9 mouse cellular contexts compared by ENCODE assay signal in genomic region chr7:76392941-76393817, GRCm38 (mm10).
DNase-seq lines count a peak whose midpoint lies in the region; ATAC-seq lines count a peak whose summit lies in the region.
"Had no signal": no experiment of that assay in that cellular context is flagged by ENCODE, and none has a peak within 500 bp of the region (broad histone marks: within the 10 kb centered on the region; RNA-seq: fewer than 3 reads in every experiment).

No protein-coding gene starts in this region.

- H3K9me3 ChIP-seq in embryonic facial prominence, embryonic 12.5 days: no peaks in the 10 kb centered on the region
- no peaks in the 10 kb centered on the region for H3K9me3 ChIP-seq in heart, embryonic 11.5 days (replicated peaks; ENCODE audit: control insufficient read depth, low read length)
- H3K9me3 ChIP-seq in kidney, embryonic 14.5 days (ENCODE audit: control insufficient read depth, low read length): no peaks in the 10 kb centered on the region
- H3K9me3 ChIP-seq in limb, embryonic 13.5 days: no peaks in the 10 kb centered on the region
- no peaks in the 10 kb centered on the region for H3K9me3 ChIP-seq in midbrain, embryonic 15.5 days
- H3K9me3 ChIP-seq in stomach, embryonic 15.5 days: no peaks in the 10 kb centered on the region

- H3K4me3 ChIP-seq in embryonic facial prominence, embryonic 12.5 days: 0 out of 2 replicates have a peak overlapping the region, but pooled peaks have one; percentile 14
- peak overlapping the region; percentile 42 for H3K4me3 ChIP-seq in heart, embryonic 11.5 days (ENCODE audit: low read depth, low read length)
- H3K4me3 ChIP-seq in kidney, embryonic 14.5 days (ENCODE audit: low read length): peak overlapping the region; percentile 7; the same call in 1 of the 2 replicates
- H3K4me3 ChIP-seq in limb, embryonic 13.5 days: peak overlapping the region; percentile 28; the same call in 1 of the 2 replicates
- peak overlapping the region; percentile 36 for H3K4me3 ChIP-seq in midbrain, embryonic 15.5 days
- H3K4me3 ChIP-seq in stomach, embryonic 15.5 days (replicated peaks): peak overlapping the region; percentile 28

- peak; percentile 86 for ATAC-seq in embryonic facial prominence, embryonic 12.5 days (ENCODE audit: insufficient number of reproducible peaks, insufficient read depth, low FRiP score, low TSS enrichment)
- ATAC-seq in heart, embryonic 11.5 days (replicated peaks; ENCODE audit: insufficient number of reproducible peaks, low FRiP score, low TSS enrichment): no peak
- peak; percentile 90 for ATAC-seq in kidney, embryonic 14.5 days (ENCODE audit: low FRiP score, low TSS enrichment)
- ATAC-seq in limb, embryonic 13.5 days (ENCODE audit: low FRiP score, low read depth): peak; percentile 84
- ATAC-seq in midbrain, embryonic 15.5 days (replicated peaks): peak; percentile 94
- peak; percentile 77 for ATAC-seq in stomach, embryonic 15.5 days (ENCODE audit: insufficient read depth, low FRiP score, low read depth)

- peak; percentile 68 for DNase-seq in urinary bladder, postnatal 14 days (ENCODE audit: low spot score)
- DNase-seq in urinary bladder, adult 2 months (ENCODE audit: low spot score): no peak

- H3K9ac ChIP-seq in embryonic facial prominence, embryonic 12.5 days: no peak overlapping the region
- peak overlapping the region; percentile 34; the same call in 1 of the 2 replicates for H3K9ac ChIP-seq in heart, embryonic 11.5 days (ENCODE audit: low read depth, low read length)
- H3K9ac ChIP-seq in kidney, embryonic 14.5 days (ENCODE audit: low read depth, low read length): no peak overlapping the region
- no peak overlapping the region for H3K9ac ChIP-seq in limb, embryonic 13.5 days
- H3K9ac ChIP-seq in midbrain, embryonic 15.5 days: peak overlapping the region; percentile 33; the same call in 1 of the 2 replicates
- no peak overlapping the region for H3K9ac ChIP-seq in stomach, embryonic 15.5 days

- no peaks in the 10 kb centered on the region for H3K4me1 ChIP-seq in embryonic facial prominence, embryonic 12.5 days
- no peaks in the 10 kb centered on the region for H3K4me1 ChIP-seq in heart, embryonic 11.5 days (ENCODE audit: control insufficient read depth, insufficient read depth, low read length)
- peaks cover 5% of the 10 kb centered on the region; the same call in 1 of the 2 replicates for H3K4me1 ChIP-seq in kidney, embryonic 14.5 days (ENCODE audit: control insufficient read depth, insufficient read depth, low read length)
- H3K4me1 ChIP-seq in limb, embryonic 13.5 days: peaks cover 4% of the 10 kb centered on the region; the same call in 1 of the 2 replicates
- H3K4me1 ChIP-seq in midbrain, embryonic 15.5 days: peaks cover 11% of the 10 kb centered on the region
- H3K4me1 ChIP-seq in stomach, embryonic 15.5 days: peaks cover 12% of the 10 kb centered on the region

- H3K27me3 ChIP-seq in embryonic facial prominence, embryonic 12.5 days: no peaks in the 10 kb centered on the region
- no peaks in the 10 kb centered on the region for H3K27me3 ChIP-seq in heart, embryonic 11.5 days (ENCODE audit: control insufficient read depth, insufficient read depth, low read length)
- H3K27me3 ChIP-seq in kidney, embryonic 14.5 days (ENCODE audit: control insufficient read depth, insufficient read depth, low read length): no peaks in the 10 kb centered on the region
- peaks cover 29% of the 10 kb centered on the region for H3K27me3 ChIP-seq in limb, embryonic 13.5 days
- no peaks in the 10 kb centered on the region for H3K27me3 ChIP-seq in midbrain, embryonic 15.5 days (replicated peaks)
- no peaks in the 10 kb centered on the region; the same call in 1 of the 2 replicates for H3K27me3 ChIP-seq in stomach, embryonic 15.5 days (replicated peaks)

- 10% methylated on average over 15 of the region's 15 CpGs for WGBS in embryonic facial prominence, embryonic 12.5 days
- WGBS in heart, embryonic 11.5 days (ENCODE audit: insufficient replicate concordance): 21% methylated on average over 15 of the region's 15 CpGs
- 7% methylated on average over 15 of the region's 15 CpGs for WGBS in kidney, embryonic 14.5 days
- WGBS in limb, embryonic 13.5 days: 21% methylated on average over 15 of the region's 15 CpGs
- WGBS in midbrain, embryonic 15.5 days: 2% methylated on average over 15 of the region's 15 CpGs
- 15% methylated on average over 15 of the region's 15 CpGs for WGBS in stomach, embryonic 15.5 days

- H3K4me2 ChIP-seq in embryonic facial prominence, embryonic 12.5 days (replicated peaks): peak overlapping the region; percentile 46
- peak overlapping the region; percentile 65 for H3K4me2 ChIP-seq in heart, embryonic 11.5 days
- H3K4me2 ChIP-seq in kidney, embryonic 14.5 days (replicated peaks; ENCODE audit: low read depth, low read length): peak overlapping the region; percentile 36
- peak overlapping the region; percentile 61 for H3K4me2 ChIP-seq in limb, embryonic 13.5 days (replicated peaks)
- peak overlapping the region; percentile 53 for H3K4me2 ChIP-seq in midbrain, embryonic 15.5 days
- H3K4me2 ChIP-seq in stomach, embryonic 15.5 days: peak overlapping the region; percentile 55

- H3K36me3 ChIP-seq in embryonic facial prominence, embryonic 12.5 days: no peaks in the 10 kb centered on the region
- no peaks in the 10 kb centered on the region for H3K36me3 ChIP-seq in heart, embryonic 11.5 days (ENCODE audit: control insufficient read depth, insufficient read depth, low read length)
- H3K36me3 ChIP-seq in kidney, embryonic 14.5 days (ENCODE audit: control insufficient read depth, insufficient read depth, low read length): no peaks in the 10 kb centered on the region
- no peaks in the 10 kb centered on the region for H3K36me3 ChIP-seq in limb, embryonic 13.5 days
- no peaks in the 10 kb centered on the region for H3K36me3 ChIP-seq in midbrain, embryonic 15.5 days (replicated peaks)
- H3K36me3 ChIP-seq in stomach, embryonic 15.5 days: no peaks in the 10 kb centered on the region
- H3K36me3 ChIP-seq: G1E had no signal

- H3K27ac ChIP-seq in embryonic facial prominence, embryonic 12.5 days: no peak overlapping the region
- H3K27ac ChIP-seq in heart, embryonic 11.5 days (ENCODE audit: low read depth, low read length): no peak overlapping the region
- H3K27ac ChIP-seq in kidney, embryonic 14.5 days (ENCODE audit: low read depth, low read length): no peak overlapping the region
- no peak overlapping the region for H3K27ac ChIP-seq in limb, embryonic 13.5 days
- peak overlapping the region; percentile 76 for H3K27ac ChIP-seq in midbrain, embryonic 15.5 days
- H3K27ac ChIP-seq in stomach, embryonic 15.5 days: 0 out of 2 replicates have a peak overlapping the region, but pooled peaks have one; percentile 16

Comparison
In these comparisons a context has a peak if more than half of its experiments do, and no peak if none do; other contexts are left out.
1. H3K27ac ChIP-seq: peak in midbrain, embryonic 15.5 days (single experiment) and stomach, embryonic 15.5 days (single experiment); none in embryonic facial prominence, embryonic 12.5 days (single experiment), heart, embryonic 11.5 days (single experiment), kidney, embryonic 14.5 days (single experiment) and limb, embryonic 13.5 days (single experiment).
2. H3K9ac ChIP-seq: peak in heart, embryonic 11.5 days (single experiment) and midbrain, embryonic 15.5 days (single experiment); none in embryonic facial prominence, embryonic 12.5 days (single experiment), kidney, embryonic 14.5 days (single experiment), limb, embryonic 13.5 days (single experiment) and stomach, embryonic 15.5 days (single experiment).
3. Peak in every context shown above with its lines, with median percentiles within 50 percentile points of each other: H3K4me2 ChIP-seq and H3K4me3 ChIP-seq.